Mouse (Mus musculus) CH12.LX (cell line): Measurements from ENCODE around the gene Sp140.
"Not testable (repeated sequence)": the region's sequence is repeated elsewhere in the genome, so short reads cannot be mapped to it uniquely, and the experiment has no call there.

ENCODE experiments used
- CTCF ChIP-seq, 2 experiments: IDR thresholded peaks in 1 of 2; conservative IDR thresholded peaks in 1 of 2; 2 replicates each; pipeline ENCODE4 v1.5.1; 2011 to 2012; ENCODE audit warnings: low read depth in 2 of 2, low read length in 2 of 2, improper control_type of control experiment in 1 of 2, inconsistent platforms in 1 of 2, mild to moderate bottlenecking in 1 of 2, moderate library complexity in 1 of 2
- E2F4 ChIP-seq: IDR thresholded peaks from 2 replicates; pipeline ENCODE4 v1.6.1; 2011; ENCODE audit warnings: low read depth, low read length, improper control_type of control experiment; ENCODE audit not compliant: insufficient replicate concordance
- NRF1 ChIP-seq: IDR thresholded peaks from 2 replicates; pipeline ENCODE4 v1.6.1; 2014; ENCODE audit warnings: low read depth, mild to moderate bottlenecking, inconsistent platforms, low read length, improper control_type of control experiment, moderate library complexity
- POLR2A ChIP-seq: IDR thresholded peaks from 2 replicates; pipeline ENCODE4 v1.6.1; 2011; ENCODE audit warnings: low read depth, mild to moderate bottlenecking, improper control_type of control experiment, low read length
- ZC3H11A ChIP-seq: IDR thresholded peaks from 2 replicates; pipeline ENCODE4 v1.6.1; 2012; ENCODE audit warnings: low read depth, mild to moderate bottlenecking, inconsistent platforms, low read length, improper control_type of control experiment

DNA sequence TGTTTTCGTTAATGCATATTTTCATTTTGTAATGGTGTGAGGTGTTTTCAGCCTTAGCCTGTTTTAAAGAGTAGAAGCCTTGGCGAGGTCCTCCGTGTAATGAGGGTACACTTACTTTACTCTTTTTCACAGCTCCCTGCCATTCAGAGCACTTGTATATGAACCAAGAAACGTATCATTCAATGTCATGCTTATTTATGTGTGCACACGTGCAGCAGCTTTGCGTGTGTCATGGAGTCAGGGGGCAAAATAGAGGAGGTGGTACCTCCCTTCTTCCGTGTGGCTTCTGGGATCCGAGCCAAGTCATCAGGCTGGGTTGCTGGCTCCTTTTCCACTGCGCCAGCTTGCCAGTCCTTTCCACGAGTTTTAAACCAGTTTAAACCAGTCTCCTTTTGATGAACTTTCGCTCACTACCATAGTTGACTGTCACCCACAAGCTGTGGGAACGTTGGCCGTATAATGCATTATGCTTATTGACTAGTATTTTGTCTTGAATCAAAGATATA lies 51.6 kb downstream of the Sp140 start:
- TF ChIP-seq E2F4; CTCF (conservative IDR thresholded peaks at IDR 0.05 in 1 of 2, IDR thresholded peaks at IDR 0.05 in 1 of 2; ENCODE audit: low read depth in 2 of 2, low read length in 2 of 2); NRF1; POLR2A; ZC3H11A: not testable (repeated sequence)
